Mouse (Mus musculus): Measurements from ENCODE around the gene Npepps.
A peak's percentile ranks its signal among the peaks of the same experiment; 100 is the strongest.
"Not testable (repeated sequence)": the region's sequence is repeated elsewhere in the genome, so short reads cannot be mapped to it uniquely, and the experiment has no call there.

Npepps gene

DNA sequence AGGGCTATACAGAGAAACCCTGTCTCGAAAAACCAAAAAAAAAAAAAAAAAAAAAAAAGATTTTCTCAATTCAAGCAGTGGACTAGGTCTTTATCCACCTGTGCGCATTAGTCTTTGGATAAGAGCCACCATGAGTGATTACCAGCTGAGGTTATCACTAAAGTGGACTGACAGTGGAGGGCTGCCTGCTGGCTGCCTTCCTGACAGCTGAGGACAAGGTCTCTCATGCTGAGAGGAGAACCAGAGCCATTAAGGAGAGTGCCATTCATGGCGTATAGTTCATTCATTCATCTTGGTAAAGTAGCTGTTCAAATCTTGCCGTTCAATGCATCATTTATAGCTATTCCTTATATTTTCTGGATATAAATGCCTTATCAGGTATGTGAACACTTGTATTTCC, 16.1 kb upstream of the Npepps start:
- no peak for DNase-seq (ENCODE audit: low read depth, low spot score)

DNA sequence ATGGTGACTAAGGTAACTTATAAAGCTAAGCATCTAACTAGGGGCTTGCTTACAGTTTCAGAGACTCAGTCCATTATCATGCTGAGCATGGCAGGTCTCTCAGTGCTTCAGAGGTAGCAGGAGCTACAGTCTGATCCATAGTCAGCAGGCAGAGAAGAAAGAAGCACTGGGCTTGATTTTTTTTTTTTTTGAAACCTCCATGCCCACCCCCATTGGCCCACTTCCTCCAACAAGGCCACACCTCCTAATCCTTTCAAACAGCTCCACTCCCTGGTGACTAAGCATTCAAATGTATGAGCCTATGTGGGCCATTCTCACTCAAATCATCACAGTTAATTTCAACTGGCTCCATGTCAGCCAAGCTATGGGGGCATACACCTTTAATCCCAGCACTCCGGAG, 12.3 kb upstream of the Npepps start:
- peak; percentile 72 for DNase-seq (ENCODE audit: low read depth, low spot score)

GRCm38 (mm10) chr11:97289276-97290230, 9.1 kb upstream of the Npepps start:
- peak; percentile 77 for DNase-seq (ENCODE audit: low read depth, low spot score)

- no peak for DNase-seq (ENCODE audit: low read depth, low spot score)
Measured at GRCm38 (mm10) chr11:97287643-97288042, 7.2 kb upstream of the Npepps start.

DNA sequence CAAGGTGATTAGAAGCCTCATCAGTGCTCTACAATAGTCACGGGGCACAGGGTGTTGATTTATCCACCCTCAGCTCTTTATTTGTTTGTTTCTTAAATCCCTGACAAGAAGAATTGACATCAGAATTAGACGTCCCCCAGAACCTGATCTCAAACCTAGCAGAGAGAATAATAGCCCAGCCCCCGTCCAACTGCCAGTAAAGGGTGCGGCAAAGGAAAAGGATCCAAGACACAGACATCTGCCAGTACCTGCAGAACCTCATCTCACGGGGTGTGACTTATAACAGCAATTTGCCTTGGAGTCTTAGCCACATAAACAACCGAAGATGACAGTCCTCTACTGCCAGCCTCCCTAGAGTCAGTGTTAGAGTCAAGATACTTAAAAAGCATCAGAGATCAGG, 6.5 kb upstream of the Npepps start:
- DNase-seq (ENCODE audit: low read depth, low spot score) = peak; percentile 65

GRCm38 (mm10) chr11:97285852-97286775, 5.7 kb upstream of the Npepps start:
- no peak for DNase-seq (ENCODE audit: low read depth, low spot score)

- no peak for DNase-seq (ENCODE audit: low read depth, low spot score)
Measured at GRCm38 (mm10) chr11:97284854-97285253, 4.4 kb upstream of the Npepps start.

DNA sequence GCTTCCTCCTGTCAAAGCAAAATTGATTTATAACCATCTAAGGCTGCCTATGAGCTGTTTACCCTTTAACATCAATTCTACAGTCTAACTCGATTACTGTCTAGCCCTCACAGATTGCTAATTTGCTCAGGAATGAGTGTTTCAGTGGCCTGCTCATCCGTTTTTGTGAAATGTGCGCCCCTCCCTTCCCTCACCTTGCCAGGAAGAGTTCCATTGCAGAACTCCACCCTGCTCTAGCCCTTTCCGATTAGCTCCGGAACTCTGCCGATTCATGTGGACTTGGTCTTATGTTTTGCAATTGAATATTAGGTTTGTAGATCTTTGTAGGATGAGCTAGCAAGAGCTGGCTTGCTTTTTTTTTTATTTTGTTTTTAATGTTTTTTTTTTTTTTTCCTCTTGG, 1.7 kb upstream of the Npepps start:
- peak; percentile 73 for DNase-seq (ENCODE audit: low read depth, low spot score)

- DNase-seq (ENCODE audit: low read depth, low spot score) = peak; percentile 97
Measured at GRCm38 (mm10) chr11:97279405-97280215, 828 bp downstream of the Npepps start.

DNA sequence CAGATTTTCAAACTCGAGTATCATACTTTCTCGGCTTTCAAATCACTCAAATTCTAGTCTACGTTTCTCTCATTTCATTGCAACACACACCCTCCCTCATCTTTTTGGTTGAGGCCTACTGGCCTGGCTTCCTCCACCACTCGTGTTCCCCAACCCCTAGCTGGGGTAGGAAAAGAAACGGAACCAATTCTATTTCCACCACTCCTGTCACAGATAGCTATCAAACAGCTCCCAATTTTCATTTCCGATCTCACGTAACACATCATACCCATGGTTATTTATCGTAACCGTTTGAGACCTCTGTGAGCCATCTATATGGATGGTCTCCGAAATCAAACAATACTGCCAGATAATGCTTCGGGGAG, 1.4 kb downstream of the Npepps start:
- DNase-seq (ENCODE audit: low read depth, low spot score) = no peak

- DNase-seq (ENCODE audit: low read depth, low spot score) = no peak
Measured at GRCm38 (mm10) chr11:97278456-97278855, 2.0 kb downstream of the Npepps start.

GRCm38 (mm10) chr11:97277166-97277565, 3.3 kb downstream of the Npepps start:
- DNase-seq (ENCODE audit: low read depth, low spot score) = peak; percentile 58

- no peak for DNase-seq (ENCODE audit: low read depth, low spot score)
Measured at GRCm38 (mm10) chr11:97276019-97276418, 4.4 kb downstream of the Npepps start.

DNA sequence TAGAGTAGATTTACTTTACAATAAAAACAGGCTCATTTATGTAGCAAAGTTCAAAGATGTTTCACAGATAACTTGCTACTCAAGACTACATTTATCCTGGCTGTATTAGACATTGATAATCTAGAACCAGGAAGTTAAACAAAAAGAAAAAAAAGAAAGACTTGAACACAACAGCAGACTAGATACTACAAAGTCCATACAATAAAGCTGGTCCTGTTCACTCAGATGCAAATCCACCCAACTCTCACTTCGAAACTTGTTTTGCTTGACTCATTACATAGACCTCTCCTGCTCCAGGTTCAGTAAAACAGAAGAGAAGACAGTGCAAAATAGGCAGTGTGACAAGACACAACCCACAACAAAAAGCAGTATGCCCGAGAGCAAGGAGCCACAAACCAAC, 5.1 kb downstream of the Npepps start:
- no peak for DNase-seq (ENCODE audit: low read depth, low spot score)

DNA sequence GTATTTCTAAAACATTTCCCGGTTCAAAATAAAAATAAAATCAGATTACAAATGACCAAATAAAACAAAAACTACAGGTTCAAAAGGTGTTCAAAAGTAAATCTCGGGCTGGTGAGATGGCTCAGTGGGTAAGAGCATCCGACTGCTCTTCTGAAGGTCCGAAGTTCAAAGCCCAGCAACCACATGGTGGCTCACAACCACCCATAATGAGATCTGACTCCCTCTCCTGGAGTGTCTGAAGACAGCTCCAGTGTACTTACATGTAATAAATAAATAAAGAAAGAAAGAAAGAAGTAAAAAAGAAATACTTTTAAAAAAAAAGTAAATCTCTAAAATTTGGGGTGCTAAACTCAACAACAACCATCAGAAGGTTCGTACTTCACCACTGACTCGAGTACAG, 5.5 kb downstream of the Npepps start:
- not testable (repeated sequence) for DNase-seq (ENCODE audit: low read depth, low spot score)

DNA sequence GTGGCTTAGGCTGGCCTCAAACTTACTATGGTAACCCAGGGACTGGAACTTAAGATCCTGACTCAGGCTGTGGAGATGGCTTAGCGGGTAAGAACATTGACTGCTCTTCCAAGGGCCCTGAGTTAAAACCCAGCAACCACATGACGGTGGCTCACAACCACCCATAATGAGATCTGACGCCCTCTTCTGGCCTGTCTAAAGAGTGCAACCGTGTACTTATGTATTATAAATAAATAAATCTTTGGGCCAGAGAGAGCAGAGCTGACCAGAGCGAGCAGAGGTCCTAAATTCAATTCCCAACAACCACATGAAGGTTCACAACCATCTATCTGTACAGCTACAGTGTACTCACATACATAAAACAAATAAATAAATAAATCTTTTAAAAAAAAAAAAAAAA, 6.8 kb downstream of the Npepps start:
- peak; percentile 91 for DNase-seq (ENCODE audit: low read depth, low spot score)

GRCm38 (mm10) chr11:97272835-97273234, 7.6 kb downstream of the Npepps start:
- no peak for DNase-seq (ENCODE audit: low read depth, low spot score)

GRCm38 (mm10) chr11:97270004-97270403, 10.4 kb downstream of the Npepps start:
- DNase-seq (ENCODE audit: low read depth, low spot score) = not testable (repeated sequence)

DNA sequence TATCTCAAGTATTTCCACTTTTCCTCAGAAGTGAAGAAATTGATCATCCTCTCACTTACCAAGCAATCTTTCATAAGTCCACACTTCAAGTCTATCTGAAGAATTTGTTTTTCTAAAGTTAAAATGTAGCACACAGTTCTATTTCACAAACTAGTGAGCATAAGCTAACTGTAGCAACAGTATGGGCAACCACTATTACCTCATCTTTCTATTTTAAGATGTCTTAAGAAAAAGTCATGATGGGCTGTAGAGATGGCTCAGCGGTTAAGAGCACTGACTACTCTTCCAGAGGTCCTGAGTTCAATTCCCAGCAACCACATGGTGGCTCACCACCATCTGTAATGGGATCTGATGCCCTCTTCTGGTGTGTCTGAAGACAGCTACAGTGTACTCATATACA, 13.9 kb downstream of the Npepps start:
- not testable (repeated sequence) for DNase-seq (ENCODE audit: low read depth, low spot score)

DNA sequence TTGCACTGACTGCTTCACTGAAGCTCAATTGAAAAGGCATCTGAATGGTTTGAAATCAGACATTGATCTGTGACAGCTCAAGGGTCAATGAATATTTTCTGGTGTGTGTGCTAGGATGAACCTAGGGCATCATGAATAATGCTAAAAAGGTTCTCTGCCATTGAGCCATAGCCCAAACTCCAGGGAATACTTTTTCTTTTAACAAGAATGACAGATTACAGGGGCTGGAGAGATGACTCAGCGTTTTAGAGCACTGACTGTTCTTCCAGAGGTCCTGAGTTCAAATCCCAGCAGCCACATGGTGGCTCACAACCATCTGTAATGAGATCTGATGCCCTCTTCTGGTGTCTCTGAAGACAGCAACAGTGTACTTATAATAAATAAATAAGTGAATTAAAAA, 30.8 kb downstream of the Npepps start:
- not testable (repeated sequence) for DNase-seq (ENCODE audit: low read depth, low spot score)

DNA sequence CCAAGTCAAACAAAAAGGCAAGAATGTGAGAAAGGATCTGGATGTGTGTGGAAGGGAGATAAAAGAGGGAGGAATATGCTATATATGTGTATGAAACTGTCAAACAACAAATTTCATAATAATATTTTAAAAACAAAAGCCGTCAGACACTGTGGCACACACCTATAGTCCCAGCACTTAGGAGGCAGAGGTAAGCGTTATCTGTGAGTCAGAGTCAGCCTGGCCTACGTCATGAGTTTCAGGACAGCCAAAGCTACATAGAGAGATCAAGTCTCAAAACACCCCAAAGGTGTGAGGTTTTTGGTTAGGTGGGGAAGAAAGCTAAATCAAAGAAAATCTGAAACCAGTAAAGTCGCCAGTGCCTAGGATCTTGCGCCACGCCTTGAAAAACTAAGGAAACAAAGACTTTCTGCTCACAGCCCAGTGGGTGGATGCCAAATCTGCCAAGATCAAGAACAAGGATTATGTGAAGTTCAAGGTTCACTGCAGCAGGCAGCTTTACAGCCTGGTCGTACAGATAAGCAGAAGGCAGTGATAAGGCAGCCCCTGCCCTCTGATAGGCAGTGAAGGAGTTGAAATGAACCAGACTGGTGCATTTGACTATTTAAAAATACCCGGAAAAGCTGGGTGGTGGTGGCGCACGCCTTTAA, 33.8 kb downstream of the Npepps start:
- no peak for DNase-seq (ENCODE audit: low read depth, low spot score)

Measured in ES-CJ7 (cell line).